In genomic region chr19:60789919-60790506, GRCm38 (mm10) we compare ENCODE assay signal across 7 mouse cellular contexts. TPM values are rescaled to one million over a fixed set of nuclear protein-coding genes. Genes with fewer than 3 reads are reported as not detected.
DNase-seq lines count a peak whose midpoint lies in the region; ATAC-seq and TF ChIP-seq lines count a peak whose summit lies in the region.

No protein-coding gene starts in this region.

- H3K9me3 ChIP-seq in hindbrain, embryonic 15.5 days, result no peaks in the 10 kb centered on the region
- no peaks in the 10 kb centered on the region for H3K9me3 ChIP-seq in limb, embryonic 10.5 days (replicated peaks)
- H3K9me3 ChIP-seq in midbrain, embryonic 10.5 days (replicated peaks), result no peaks in the 10 kb centered on the region

- H3K4me3 ChIP-seq in gastrocnemius, adult 2 months, result peak overlapping the region; percentile 80
- peak overlapping the region; percentile 85 for H3K4me3 ChIP-seq in hindbrain, embryonic 15.5 days
- peak overlapping the region; percentile 96 for H3K4me3 ChIP-seq in limb, embryonic 10.5 days
- peak overlapping the region; percentile 97 for H3K4me3 ChIP-seq in midbrain, embryonic 10.5 days

- ATAC-seq in common myeloid progenitor, adult 5-6 weeks (replicated peaks; ENCODE audit: low read depth, poor library complexity, severe bottlenecking), result peak; percentile 28
- peak; percentile 81 for ATAC-seq in hindbrain, embryonic 15.5 days (ENCODE audit: low FRiP score, low read depth)

- 0% methylated on average over 58 of the region's 60 CpGs for WGBS in hindbrain, embryonic 15.5 days
- 0% methylated on average over 60 of the region's 60 CpGs for WGBS in limb, embryonic 10.5 days
- WGBS in midbrain, embryonic 10.5 days, result under 1% methylated on average over 58 of the region's 60 CpGs

- peak overlapping the region; percentile 82 for H3K9ac ChIP-seq in hindbrain, embryonic 15.5 days

- H3K27ac ChIP-seq in gastrocnemius, adult 2 months, result peak overlapping the region; percentile 98
- H3K27ac ChIP-seq in hindbrain, embryonic 15.5 days (replicated peaks), result peak overlapping the region; percentile 97
- H3K27ac ChIP-seq in limb, embryonic 10.5 days, result peak overlapping the region; percentile 99
- peak overlapping the region; percentile 99 for H3K27ac ChIP-seq in midbrain, embryonic 10.5 days (replicated peaks)

- H3K27me3 ChIP-seq in hindbrain, embryonic 15.5 days, result no peaks in the 10 kb centered on the region
- H3K27me3 ChIP-seq in limb, embryonic 10.5 days (ENCODE audit: low read depth, poor library complexity, severe bottlenecking), result no peaks in the 10 kb centered on the region
- H3K27me3 ChIP-seq in midbrain, embryonic 10.5 days (ENCODE audit: low read depth, poor library complexity, severe bottlenecking), result no peaks in the 10 kb centered on the region

- peak overlapping the region; percentile 60 for H3K4me2 ChIP-seq in hindbrain, embryonic 15.5 days

- DNase-seq in ZHBTc4 (ENCODE audit: low read depth, low spot score), result peak; percentile 89
- peak; percentile 74 for DNase-seq in gastrocnemius, adult 2 months
- peak; percentile 77 for DNase-seq in limb, embryonic 10.5 days (ENCODE audit: low spot score)
- DNase-seq in midbrain, embryonic 10.5 days (ENCODE audit: low spot score), result peak; percentile 72
- DNase-seq in spleen, postnatal 14 days (ENCODE audit: low spot score in 2 of 2), result peak; percentile 26 to 41

- H3K4me1 ChIP-seq in hindbrain, embryonic 15.5 days (replicated peaks), result peaks cover 31% of the 10 kb centered on the region
- peaks cover 14% of the 10 kb centered on the region for H3K4me1 ChIP-seq in limb, embryonic 10.5 days
- H3K4me1 ChIP-seq in midbrain, embryonic 10.5 days, result peaks cover 34% of the 10 kb centered on the region

- no peak for TF ChIP-seq CTCF in gastrocnemius, adult 2 months (IDR thresholded peaks at IDR 0.05)

- intact Hi-C loops in gastrocnemius, adult 2 months (cut with DNase I), result loop anchor here (2.0 to 10.0 kb wide), 2 partner anchors 21 to 205 kb away; partner anchors contain the start of genes Cacul1 and Fam45a

- no peaks in the 10 kb centered on the region for H3K36me3 ChIP-seq in hindbrain, embryonic 15.5 days
- H3K36me3 ChIP-seq in limb, embryonic 10.5 days, result 0 out of 2 replicates have a peak, but pooled peaks cover 5% of the 10 kb centered on the region
- H3K36me3 ChIP-seq in midbrain, embryonic 10.5 days, result 0 out of 2 replicates have a peak, but pooled peaks cover 2% of the 10 kb centered on the region

RNA-seq across cellular contexts. Expression of gene Eif3a, which starts 0.4 kb away (rescaled TPM):
- total RNA-seq in common myeloid progenitor, adult 5-6 weeks (2017), result 459 and 477 TPM in 2 replicates
- 100 to 1,000 TPM in 1 of 2 experiments, 10 to 100 TPM in 1; 91.5 to 101 TPM for total RNA-seq in gastrocnemius, adult 2 months (2021)
- polyA plus RNA-seq in hindbrain, embryonic 15.5 days (2015; fragmentation: Nextera tagmentation; extraction: Ambion mirVana), result 101 and 107 TPM in 2 replicates
- polyA plus RNA-seq in limb, embryonic 10.5 days (2016; fragmentation: Nextera tagmentation; extraction: Ambion mirVana), result 156 and 175 TPM in 2 replicates
- 144 and 146 TPM in 2 replicates for polyA plus RNA-seq in midbrain, embryonic 10.5 days (2016; fragmentation: Nextera tagmentation; extraction: Ambion mirVana)

RNA-seq across cellular contexts. Expression of gene Fam45a, which starts 21.4 kb away (rescaled TPM):
- total RNA-seq in common myeloid progenitor, adult 5-6 weeks (2017), result 19.9 and 27.8 TPM in 2 replicates
- total RNA-seq in gastrocnemius, adult 2 months (2021), result 10 to 100 TPM; 11.2 to 12.2 TPM
- 41.2 and 42.9 TPM in 2 replicates for polyA plus RNA-seq in hindbrain, embryonic 15.5 days (2015; fragmentation: Nextera tagmentation; extraction: Ambion mirVana)
- polyA plus RNA-seq in limb, embryonic 10.5 days (2016; fragmentation: Nextera tagmentation; extraction: Ambion mirVana), result 22.0 and 25.8 TPM in 2 replicates
- polyA plus RNA-seq in midbrain, embryonic 10.5 days (2016; fragmentation: Nextera tagmentation; extraction: Ambion mirVana), result 32.9 and 37.4 TPM in 2 replicates

RNA-seq across cellular contexts. Expression of gene Nanos1, which starts 34.2 kb away (rescaled TPM):
- 1.4 and 1.5 TPM in 2 replicates for total RNA-seq in common myeloid progenitor, adult 5-6 weeks (2017)
- under 1 TPM in 1 of 2 experiments, not detected in 1; 0.08 TPM for total RNA-seq in gastrocnemius, adult 2 months (2021)
- polyA plus RNA-seq in hindbrain, embryonic 15.5 days (2015; fragmentation: Nextera tagmentation; extraction: Ambion mirVana), result 19.4 and 19.7 TPM in 2 replicates
- 1.0 and 1.1 TPM in 2 replicates for polyA plus RNA-seq in limb, embryonic 10.5 days (2016; fragmentation: Nextera tagmentation; extraction: Ambion mirVana)
- 1.6 and 2.2 TPM in 2 replicates for polyA plus RNA-seq in midbrain, embryonic 10.5 days (2016; fragmentation: Nextera tagmentation; extraction: Ambion mirVana)

Comparison
In these comparisons a context has a peak if more than half of its experiments do, and no peak if none do; other contexts are left out.
1. Peak in every context shown above with its lines: DNase-seq, ATAC-seq, H3K4me3 ChIP-seq and H3K27ac ChIP-seq.
2. DNase-seq: peak in every context shown above with its lines; median percentile 89 in ZHBTc4; 77 in limb, embryonic 10.5 days; 74 in gastrocnemius, adult 2 months; 72 in midbrain, embryonic 10.5 days; 34 in spleen, postnatal 14 days.